Mouse (Mus musculus): ENCODE measurements around the gene Spcs1. TPM values are rescaled to one million over a fixed set of nuclear protein-coding genes. Genes with fewer than 3 reads are reported as not detected.

The Spcs1 gene
- total RNA-seq (2021), result 100 to 1,000 TPM; 123 to 137 TPM
- polyA plus RNA-seq (2012; rRNA removed), result 145 and 289 TPM in 2 replicates
- long read RNA-seq, transcript Spcs1-207 (4 exons, 1,008 nt), result minor isoform, 5 of 87 reads
- long read RNA-seq, transcript Spcs1-204 (4 exons, 949 nt), result major isoform, 78 of 87 reads
- long read RNA-seq, partial matches to known transcripts, result 2 of 87 reads
- long read RNA-seq, other reads (novel, unspliced or antisense), result 2 of 87 reads

DNA sequence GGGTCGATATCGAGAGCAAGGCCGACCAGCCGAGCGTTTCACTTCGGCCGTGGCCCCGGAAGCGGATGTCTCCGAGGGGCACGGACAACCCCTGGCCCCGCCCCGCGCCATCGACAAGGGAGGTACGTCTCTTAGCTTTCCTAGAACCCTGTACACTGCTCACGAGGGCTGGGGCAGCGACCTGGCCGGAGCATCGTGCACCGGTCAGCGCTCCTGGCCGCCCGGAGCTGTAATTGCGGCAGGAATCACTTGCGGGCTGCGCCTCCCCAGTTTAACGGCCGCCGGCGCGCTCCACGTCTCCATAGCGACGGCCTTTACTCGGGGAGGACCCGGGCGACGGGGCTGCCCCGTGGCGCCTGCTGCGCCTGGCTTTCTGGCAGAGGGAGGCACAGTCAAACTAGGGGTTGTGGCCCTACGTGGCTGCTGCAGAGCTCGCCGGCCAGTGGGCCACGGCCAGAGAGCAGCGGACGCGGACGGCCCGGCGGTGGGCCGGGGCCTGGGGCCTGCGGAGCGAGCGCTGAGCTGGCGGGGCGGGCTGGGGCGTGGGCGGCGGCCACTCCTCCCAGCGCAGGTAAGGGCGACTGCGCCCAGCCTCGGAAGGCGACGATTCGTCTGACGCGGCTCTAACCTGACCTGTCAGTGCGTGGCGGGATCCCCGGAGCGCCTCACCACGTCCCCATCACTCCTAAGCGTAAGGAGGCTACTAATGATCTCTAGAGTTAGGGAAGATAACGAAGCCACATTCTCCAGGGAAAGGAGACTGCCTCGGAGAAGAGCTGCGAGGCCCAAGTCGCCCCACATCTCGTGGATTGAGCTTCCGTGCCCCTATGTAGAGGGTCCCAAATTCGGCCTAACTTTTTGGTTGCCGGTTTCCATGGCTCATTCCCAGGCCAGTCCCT lies at the start of gene Spcs1, which contains the start of gene Glt8d1:
Gene Spcs1 (minus strand): TSS at position 366 of the 899 bp plus-strand sequence.
Gene Glt8d1 (plus strand): TSS at position 94 of the 899 bp plus-strand sequence.
- Histone ChIP-seq H3K27me3 (ENCODE audit: control insufficient read depth, insufficient read depth, low read length) (no peaks in the 10 kb centered on the region), H3K9ac (ENCODE audit: low read depth, low read length) (peak within 1 kb of the TSS; percentile 94), H3K4me3 (peak within 1 kb of the TSS; percentile 70), H3K27ac (peak within 1 kb of the TSS; percentile 85), H3K79me2 (replicated peaks; ENCODE audit: control insufficient read depth, insufficient read depth, low read length) (no peaks in the 10 kb centered on the region), H3K36me3 (ENCODE audit: control insufficient read depth, insufficient read depth, low read length) (no peaks in the 10 kb centered on the region; the same call in 1 of the 2 replicates), H3K4me1 (ENCODE audit: control insufficient read depth, insufficient read depth, low read length) (no peaks in the 10 kb centered on the region; the same call in 1 of the 2 replicates)
- TF ChIP-seq POLR2A (IDR thresholded peaks at IDR 0.05; ENCODE audit: insufficient read depth, low read depth, low read length) (peak; percentile 80), CTCF (IDR thresholded peaks at IDR 0.05) (no peak)
- intact Hi-C loops (cut with DNase I), result loop anchor here (1.0 kb wide), 1 partner anchor 18 kb away; the partner anchor contains the start of genes Gnl3 and Pbrm1
- under 1% methylated on average over 72 of the region's 84 CpGs for WGBS
- DNase-seq, result peak; percentile 92 to 93

DNA sequence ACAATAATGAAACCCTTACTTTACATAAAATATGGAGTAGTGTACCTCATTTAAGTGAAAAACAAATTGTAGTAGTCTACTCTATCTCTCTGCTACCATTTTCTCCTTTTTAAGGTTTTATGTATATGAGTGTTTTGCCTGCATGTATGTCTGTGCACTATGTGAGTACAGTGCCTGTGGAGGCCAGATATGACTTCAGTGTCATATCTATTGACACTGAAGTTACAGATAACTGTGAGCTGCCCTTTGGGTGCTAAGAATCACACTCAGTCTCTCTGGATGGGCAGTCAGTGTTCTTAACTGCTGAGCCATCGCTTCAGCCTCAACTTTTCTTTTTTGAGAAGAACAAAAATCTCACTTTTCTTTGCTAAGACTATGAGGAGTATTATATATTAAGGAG lies 44.3 kb upstream of the Spcs1 start:
- H3K79me2 ChIP-seq (replicated peaks; ENCODE audit: control insufficient read depth, insufficient read depth, low read length), result no peaks in the 10 kb centered on the region
- H3K36me3 ChIP-seq (ENCODE audit: control insufficient read depth, insufficient read depth, low read length), result peaks cover 1% of the 10 kb centered on the region
- no peak overlapping the region for H3K9ac ChIP-seq (ENCODE audit: low read depth, low read length)
- no peak overlapping the region for H3K4me3 ChIP-seq
- no peaks in the 10 kb centered on the region for H3K4me1 ChIP-seq (ENCODE audit: control insufficient read depth, insufficient read depth, low read length)
- TF ChIP-seq POLR2A (IDR thresholded peaks at IDR 0.05; ENCODE audit: insufficient read depth, low read depth, low read length), result no peak
- TF ChIP-seq EP300 (IDR thresholded peaks at IDR 0.05; ENCODE audit: insufficient read depth, low read depth, low read length), result no peak
- no peak for TF ChIP-seq CTCF (IDR thresholded peaks at IDR 0.05)
- no peak overlapping the region for H3K27ac ChIP-seq
- no peak for DNase-seq
- intact Hi-C loops (cut with DNase I), result no loop called here
- no peaks in the 10 kb centered on the region for H3K27me3 ChIP-seq (ENCODE audit: control insufficient read depth, insufficient read depth, low read length)
- 100% methylated on average over 1 of the region's 1 CpGs for WGBS

- H3K4me3 ChIP-seq, result no peak overlapping the region
- 93% methylated on average over 5 of the region's 5 CpGs for WGBS
- peaks cover 3% of the 10 kb centered on the region for H3K36me3 ChIP-seq (ENCODE audit: control insufficient read depth, insufficient read depth, low read length)
- TF ChIP-seq EP300 (IDR thresholded peaks at IDR 0.05; ENCODE audit: insufficient read depth, low read depth, low read length) (no peak), POLR2A (IDR thresholded peaks at IDR 0.05; ENCODE audit: insufficient read depth, low read depth, low read length) (no peak), CTCF (IDR thresholded peaks at IDR 0.05) (no peak)
- H3K4me1 ChIP-seq (ENCODE audit: control insufficient read depth, insufficient read depth, low read length), result no peaks in the 10 kb centered on the region
- DNase-seq, result no peak
- H3K27me3 ChIP-seq (ENCODE audit: control insufficient read depth, insufficient read depth, low read length), result no peaks in the 10 kb centered on the region
- H3K27ac ChIP-seq, result no peak overlapping the region
- no peaks in the 10 kb centered on the region for H3K79me2 ChIP-seq (replicated peaks; ENCODE audit: control insufficient read depth, insufficient read depth, low read length)
- no peak overlapping the region for H3K9ac ChIP-seq (ENCODE audit: low read depth, low read length)
- intact Hi-C loops (cut with DNase I), result no loop called here
These were observed 43.8 kb upstream of the Spcs1 start for GRCm38 (mm10) chr14:31045296-31045695.

DNA sequence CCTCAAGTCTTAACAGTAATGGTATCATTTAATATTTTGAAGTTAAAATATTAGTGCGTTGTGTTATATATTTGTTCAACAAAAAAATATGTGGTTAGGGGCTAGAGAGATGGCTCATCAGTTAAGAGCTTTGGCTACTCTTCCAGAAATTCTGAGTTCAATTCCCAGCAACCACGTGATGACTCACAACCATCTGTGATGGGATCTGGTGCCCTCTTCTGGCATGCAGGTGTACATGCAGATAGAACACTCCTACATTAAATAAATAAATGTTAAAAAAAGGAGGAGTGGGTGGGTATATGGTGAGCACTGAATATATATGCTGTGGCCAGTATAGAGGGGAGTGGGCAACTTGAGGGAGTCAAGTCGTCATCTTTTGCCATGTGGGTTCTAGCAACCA lies 24.3 kb upstream of the Spcs1 start:
- Histone ChIP-seq H3K9ac (ENCODE audit: low read depth, low read length) (no peak overlapping the region), H3K79me2 (replicated peaks; ENCODE audit: control insufficient read depth, insufficient read depth, low read length) (peaks cover 1% of the 10 kb centered on the region; the same call in 1 of the 2 replicates), H3K4me1 (ENCODE audit: control insufficient read depth, insufficient read depth, low read length) (no peaks in the 10 kb centered on the region), H3K27ac (no peak overlapping the region), H3K27me3 (ENCODE audit: control insufficient read depth, insufficient read depth, low read length) (no peaks in the 10 kb centered on the region), H3K4me3 (no peak overlapping the region), H3K36me3 (ENCODE audit: control insufficient read depth, insufficient read depth, low read length) (peaks cover 11% of the 10 kb centered on the region)
- 76% methylated on average over 3 of the region's 3 CpGs for WGBS
- no peak for DNase-seq
- TF ChIP-seq POLR2A (IDR thresholded peaks at IDR 0.05; ENCODE audit: insufficient read depth, low read depth, low read length) (no peak), CTCF (IDR thresholded peaks at IDR 0.05) (peak; percentile 58), EP300 (IDR thresholded peaks at IDR 0.05; ENCODE audit: insufficient read depth, low read depth, low read length) (no peak)
- intact Hi-C loops (cut with DNase I), result loop anchor here (5.0 kb wide), 1 partner anchor 37 kb away; no protein-coding TSS in a partner anchor

DNA sequence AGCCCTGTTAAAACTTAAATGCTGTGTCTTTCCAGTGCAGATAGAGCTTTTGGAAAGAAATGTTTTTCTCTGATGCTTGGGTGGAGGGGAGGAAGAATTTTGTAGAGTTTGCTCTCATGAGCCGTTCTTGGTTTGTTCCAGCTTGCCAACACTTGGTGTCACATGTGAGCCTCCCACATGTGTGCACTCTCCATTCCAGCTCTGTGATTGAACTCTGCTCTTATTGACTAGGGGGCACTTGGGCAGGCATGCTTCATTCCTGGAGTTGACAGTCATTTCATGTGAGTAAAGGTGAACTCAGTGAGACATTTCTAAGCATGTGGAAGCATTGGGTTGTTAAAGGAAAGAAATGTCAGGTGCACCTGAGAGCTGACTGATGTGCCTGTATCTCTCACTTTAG lies 21.1 kb upstream of the Spcs1 start:
- peaks cover 19% of the 10 kb centered on the region for H3K36me3 ChIP-seq (ENCODE audit: control insufficient read depth, insufficient read depth, low read length)
- H3K4me3 ChIP-seq, result no peak overlapping the region
- H3K9ac ChIP-seq (ENCODE audit: low read depth, low read length), result no peak overlapping the region
- no peak for DNase-seq
- intact Hi-C loops (cut with DNase I), result loop anchor here (5.0 kb wide), 1 partner anchor 175 kb away; no protein-coding TSS in a partner anchor
- WGBS, result 11% methylated on average over 1 of the region's 1 CpGs
- H3K27me3 ChIP-seq (ENCODE audit: control insufficient read depth, insufficient read depth, low read length), result no peaks in the 10 kb centered on the region
- peaks cover 7% of the 10 kb centered on the region for H3K4me1 ChIP-seq (ENCODE audit: control insufficient read depth, insufficient read depth, low read length)
- no peak overlapping the region for H3K27ac ChIP-seq
- TF ChIP-seq POLR2A (IDR thresholded peaks at IDR 0.05; ENCODE audit: insufficient read depth, low read depth, low read length) (no peak), EP300 (IDR thresholded peaks at IDR 0.05; ENCODE audit: insufficient read depth, low read depth, low read length) (no peak), CTCF (IDR thresholded peaks at IDR 0.05) (no peak)
- peaks cover 3% of the 10 kb centered on the region; the same call in 1 of the 2 replicates for H3K79me2 ChIP-seq (replicated peaks; ENCODE audit: control insufficient read depth, insufficient read depth, low read length)
